Mouse (Mus musculus) gonadal fat pad, adult 2 months (tissue): ENCODE data around the gene Neurog3. TPM values are rescaled to one million over a fixed set of nuclear protein-coding genes. Genes with fewer than 3 reads are reported as not detected.

ENCODE experiments used
- DNase-seq: peaks from one replicate; pipeline ENCODE4 v3.0.0-alpha.2; 2012; ENCODE audit warnings: low read depth
- polyA plus RNA-seq: library from polyadenylated mRNA; depleted of rRNA; stranded (reverse); fragments of >200 nt; gene quantifications from 2 replicates; pipeline ENCODE4 v1.2.3, GENCODE M21; 2012; rRNA removed

Gene Neurog3
- polyA plus RNA-seq: not detected in 2 replicates

- DNase-seq: no peak
These were observed at the start of gene Neurog3 for GRCm38 (mm10) chr10:62132691-62133281. TSS of gene Neurog3 (plus strand) at chr10:62133090.

GRCm38 (mm10) chr10:62086044-62086443, 46.8 kb upstream of the Neurog3 start:
- no peak for DNase-seq

- DNase-seq: no peak
These were observed 46.1 kb upstream of the Neurog3 start for GRCm38 (mm10) chr10:62086826-62087225.

- no peak for DNase-seq
These were observed 44.5 kb upstream of the Neurog3 start for GRCm38 (mm10) chr10:62088411-62088810.

- DNase-seq: no peak
These were observed 43.8 kb upstream of the Neurog3 start for GRCm38 (mm10) chr10:62089071-62089470.

- no peak for DNase-seq
These were observed 43.4 kb upstream of the Neurog3 start for GRCm38 (mm10) chr10:62089486-62089885.

GRCm38 (mm10) chr10:62093903-62094302, 39.0 kb upstream of the Neurog3 start:
- DNase-seq: no peak

DNA sequence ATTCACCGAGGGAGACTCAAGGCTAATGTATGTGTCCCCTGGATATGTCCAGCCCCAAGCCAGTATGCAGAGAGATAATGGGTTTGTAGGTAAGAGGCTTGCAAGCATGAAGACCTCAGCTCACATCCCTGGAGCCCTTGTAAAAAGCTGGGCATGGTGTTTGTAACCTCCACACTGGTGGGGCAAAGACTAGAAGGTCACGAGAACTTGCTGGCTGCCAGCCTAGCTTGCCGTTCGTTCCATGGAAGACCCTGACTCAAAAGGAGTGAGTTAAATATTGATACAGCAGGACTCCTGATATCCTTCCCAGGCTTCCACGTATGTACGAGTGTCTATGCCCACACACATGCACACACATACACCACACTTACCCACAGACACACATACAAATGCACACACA, 38.5 kb upstream of the Neurog3 start:
- no peak for DNase-seq

DNA sequence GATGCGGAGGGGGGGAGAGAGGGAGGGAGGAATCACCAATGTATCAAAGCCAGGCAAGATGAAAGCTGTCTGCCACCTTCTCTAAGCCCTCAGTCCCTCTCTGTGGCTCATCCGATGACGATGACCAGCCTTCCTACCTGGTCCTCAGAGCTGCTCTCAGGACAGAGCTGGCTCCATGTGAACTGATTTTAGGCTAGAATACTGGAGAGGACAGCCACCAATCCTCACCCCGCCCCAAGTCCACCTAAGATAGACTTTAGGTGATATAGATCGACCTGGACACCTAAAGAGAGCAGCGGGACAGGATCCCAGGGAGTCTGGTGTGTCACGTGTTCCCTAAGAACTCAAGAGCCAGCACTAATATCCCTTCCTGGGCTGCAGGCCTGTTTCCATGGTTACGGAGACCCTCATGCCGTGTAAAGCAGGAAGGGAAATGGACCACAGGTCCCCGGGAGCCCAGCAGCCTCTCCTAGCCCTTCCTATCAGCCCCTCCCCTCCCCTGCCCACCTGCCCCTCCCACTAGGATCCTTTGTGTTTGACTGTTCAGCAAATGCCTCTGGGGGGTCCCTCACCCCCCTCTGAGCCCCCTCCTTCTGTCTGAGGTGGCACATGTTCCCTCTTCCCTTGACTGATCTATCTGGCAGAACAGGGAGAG, 33.0 kb upstream of the Neurog3 start:
- no peak for DNase-seq

- no peak for DNase-seq
These were observed 31.1 kb upstream of the Neurog3 start for GRCm38 (mm10) chr10:62101504-62102439.

DNA sequence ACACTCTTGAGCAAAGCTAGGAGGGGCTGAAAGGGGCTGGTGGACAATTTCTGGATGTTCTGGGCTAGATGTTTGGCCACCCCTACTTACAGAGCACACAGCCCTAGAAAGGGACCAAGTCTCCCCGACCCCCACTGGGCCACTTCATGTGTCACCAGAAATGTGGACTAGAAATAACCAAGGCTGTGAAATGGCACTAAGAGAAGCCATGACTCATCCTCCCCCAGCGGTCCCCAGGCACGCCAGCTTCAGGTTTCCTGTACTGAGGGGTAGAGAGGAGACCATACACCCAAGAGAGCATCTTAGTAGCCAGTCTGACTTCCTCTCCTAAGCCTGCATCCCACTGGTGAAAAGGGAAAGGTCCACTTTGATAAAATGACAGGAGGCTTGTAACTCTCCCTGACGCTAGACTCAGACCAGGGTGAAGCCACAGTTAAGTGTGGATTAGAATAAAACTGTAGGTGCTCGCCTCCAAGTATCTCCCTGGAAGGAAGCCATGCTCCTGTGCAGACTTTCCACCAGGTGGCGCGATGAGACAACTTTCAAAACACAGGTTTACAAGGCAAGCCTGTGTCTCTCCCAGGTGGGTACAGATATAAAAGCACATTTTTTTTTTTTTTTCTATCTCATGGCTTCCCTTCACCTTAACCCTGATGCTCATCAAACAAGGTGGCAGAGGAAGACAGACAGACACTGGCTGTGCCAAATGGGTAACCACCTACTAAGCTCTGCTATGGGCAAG, 27.9 kb upstream of the Neurog3 start:
- no peak for DNase-seq

GRCm38 (mm10) chr10:62107048-62107447, 25.8 kb upstream of the Neurog3 start:
- DNase-seq: no peak

- DNase-seq: no peak
These were observed 22.2 kb upstream of the Neurog3 start for GRCm38 (mm10) chr10:62110504-62111206.

- no peak for DNase-seq
These were observed 21.7 kb upstream of the Neurog3 start for GRCm38 (mm10) chr10:62111207-62111576.

GRCm38 (mm10) chr10:62113865-62114647, 18.8 kb upstream of the Neurog3 start:
- DNase-seq: peak; percentile 56

GRCm38 (mm10) chr10:62127137-62127536, 5.8 kb upstream of the Neurog3 start:
- no peak for DNase-seq

DNA sequence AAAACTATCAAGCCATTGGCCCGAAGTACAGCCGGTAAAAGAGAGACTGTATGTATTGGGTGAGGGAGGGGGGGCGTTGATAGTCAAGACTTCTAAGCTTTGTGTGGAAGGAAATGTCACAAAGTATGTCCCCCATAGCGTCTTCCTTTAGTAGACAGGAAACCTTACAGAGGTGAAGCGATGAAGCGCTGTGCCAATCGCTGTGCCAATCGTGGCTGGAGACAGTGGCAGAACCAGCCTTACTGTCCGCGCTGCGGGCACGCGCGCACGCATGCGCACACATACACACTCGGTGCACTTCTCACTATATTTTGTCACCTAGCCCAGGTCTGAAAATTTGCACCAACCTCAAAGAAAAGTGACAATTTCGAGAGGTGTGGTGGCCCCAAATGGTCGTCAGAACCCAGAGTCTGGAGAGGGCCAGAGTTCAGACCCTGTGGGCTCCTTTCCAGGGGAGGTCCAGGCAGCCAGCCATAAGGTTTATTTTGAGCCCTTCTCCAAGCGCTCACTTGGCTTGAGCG, 5.1 kb upstream of the Neurog3 start:
- DNase-seq: no peak

- DNase-seq: no peak
These were observed 4.5 kb upstream of the Neurog3 start for GRCm38 (mm10) chr10:62128316-62128951.

DNA sequence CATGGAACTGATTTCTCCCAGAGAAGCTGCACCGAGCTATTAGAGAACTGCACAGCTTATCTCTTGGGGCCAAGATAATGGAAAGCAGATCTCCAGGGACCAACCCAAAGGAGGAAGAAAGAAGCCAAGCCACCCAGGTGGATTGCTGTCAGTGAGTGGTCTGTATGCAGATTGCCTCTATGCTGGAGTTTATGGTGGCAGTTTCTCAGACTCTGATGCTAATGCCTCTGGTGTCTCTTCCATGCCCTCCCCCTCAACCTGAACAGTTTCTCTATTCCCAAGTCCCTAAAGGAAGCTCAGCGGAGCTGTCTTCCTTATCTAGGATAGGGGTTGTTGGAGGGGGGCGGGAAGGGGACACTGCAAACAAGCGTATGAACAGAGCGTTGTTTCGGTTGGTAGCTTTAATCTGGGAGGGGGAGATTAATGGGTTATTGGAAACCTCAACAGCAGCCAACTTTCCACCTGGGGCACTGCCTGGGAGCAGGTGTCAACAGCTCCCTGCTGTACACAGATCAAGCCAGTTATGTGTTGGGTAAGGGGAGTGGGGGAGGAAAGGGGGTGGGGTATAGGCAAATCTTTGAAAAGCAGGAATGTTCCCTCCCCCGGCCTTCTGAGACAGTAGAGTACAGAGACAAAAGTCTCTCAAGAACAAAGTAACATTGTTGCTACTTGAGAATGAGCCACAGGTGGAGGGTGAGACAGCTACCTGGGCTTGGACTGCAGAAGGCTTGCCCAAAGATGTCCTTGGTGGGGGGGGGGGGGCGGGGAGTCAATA, 3.0 kb downstream of the Neurog3 start:
- no peak for DNase-seq
